Mouse (Mus musculus): ENCODE measurements around the gene Gm14862.
A peak's percentile ranks its signal among the peaks of the same experiment; 100 is the strongest.

The Gm14862 gene

DNA sequence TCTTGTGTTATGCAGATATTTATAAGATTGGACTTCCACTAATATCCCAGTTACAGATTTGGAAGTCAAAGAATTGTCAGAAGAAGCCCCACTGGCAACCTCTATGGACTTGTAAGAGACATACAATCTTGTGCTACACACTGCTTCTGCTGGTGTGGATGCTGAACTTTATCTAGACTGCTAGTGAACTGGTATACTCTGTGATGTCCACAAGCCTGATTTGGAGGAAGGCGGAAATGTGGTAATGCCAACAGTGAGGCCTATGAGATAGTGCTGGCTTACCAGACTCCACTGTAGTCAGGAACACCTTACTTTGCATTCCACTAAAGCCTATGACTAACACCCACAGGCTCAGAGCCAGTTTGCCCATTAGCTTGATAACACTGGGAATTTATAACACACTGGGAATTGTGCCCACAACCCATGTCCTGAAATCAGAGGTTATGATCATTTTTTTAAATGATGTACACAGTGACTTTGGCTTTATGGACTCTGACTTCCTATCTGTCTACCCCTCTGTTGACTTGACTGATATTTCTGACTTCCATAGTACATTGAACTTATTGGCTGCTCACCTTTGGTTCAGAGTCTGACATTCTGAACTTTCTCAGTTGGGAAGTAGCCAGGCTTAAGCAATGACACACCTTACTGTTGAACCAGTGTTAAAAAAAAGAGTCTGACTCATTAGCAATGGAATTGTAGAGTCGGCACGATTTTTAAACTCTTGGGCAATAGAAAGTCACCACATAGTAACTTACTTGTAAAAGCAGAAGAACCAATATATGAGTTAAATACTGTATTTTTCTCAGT lies 34.1 kb downstream of the Gm14862 start:
- no peak for DNase-seq (ENCODE audit: low read depth in 2 of 2, low spot score in 2 of 2)

DNA sequence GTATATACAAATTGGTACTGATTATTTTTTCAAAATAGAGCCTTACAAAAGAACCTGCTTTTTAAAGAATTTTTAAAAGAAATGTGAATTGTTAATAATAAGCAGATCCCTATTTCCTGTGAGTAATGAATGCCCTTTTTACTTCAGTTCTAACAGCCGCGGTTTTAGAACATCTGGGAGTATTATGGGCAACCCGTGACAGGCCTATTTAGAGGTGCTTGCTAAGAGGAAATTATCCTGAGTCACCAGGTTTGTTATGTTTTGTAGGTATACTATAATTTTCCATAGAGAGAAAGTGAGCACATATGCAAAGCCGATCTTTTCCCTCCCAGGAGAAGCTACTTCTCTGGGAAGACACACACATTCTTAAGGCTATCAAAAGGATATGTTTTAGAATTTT lies 35.0 kb downstream of the Gm14862 start:
- no peak for DNase-seq (ENCODE audit: low read depth in 2 of 2, low spot score in 2 of 2)

DNA sequence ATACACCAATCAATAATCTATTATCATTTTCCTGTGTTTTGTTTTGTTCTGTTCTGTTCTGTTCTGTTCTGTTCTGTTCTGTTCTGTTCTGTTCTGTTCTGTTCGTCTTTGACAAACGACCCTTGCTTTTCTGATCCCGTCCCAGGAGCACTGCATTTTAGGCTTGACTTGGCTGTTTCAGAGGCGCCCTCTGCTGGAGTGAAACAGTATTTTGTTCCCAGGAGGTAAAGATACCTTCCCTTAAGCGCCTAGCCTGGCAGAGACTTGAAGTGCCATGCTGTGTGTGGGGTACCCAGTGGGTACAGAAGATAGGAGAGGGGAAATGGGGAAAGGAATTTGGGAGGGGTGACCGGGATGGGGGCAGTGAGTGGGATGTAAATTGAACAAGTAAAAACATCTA lies 35.5 kb downstream of the Gm14862 start:
- DNase-seq (ENCODE audit: low read depth in 2 of 2, low spot score in 2 of 2), result peak in 1 of 2 experiments; percentile 18

DNA sequence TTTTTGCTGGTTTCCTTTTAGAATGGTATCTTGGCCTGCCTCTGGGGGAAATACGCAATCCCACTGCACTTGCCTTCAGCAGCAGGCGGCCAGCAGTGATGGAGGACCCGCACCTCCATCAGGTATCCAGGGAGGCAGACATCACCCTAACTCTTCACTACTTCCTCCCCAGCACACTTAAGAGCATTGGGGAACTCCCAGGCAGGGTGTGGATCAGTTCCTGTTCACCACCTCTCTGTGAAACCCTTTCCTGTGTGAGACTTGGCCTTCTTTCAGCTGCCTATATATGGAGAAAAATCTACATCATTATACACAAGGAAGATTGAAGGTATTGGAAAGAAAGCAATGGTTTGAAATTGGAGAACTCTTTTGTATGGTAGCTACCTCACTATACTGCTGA lies 37.1 kb downstream of the Gm14862 start:
- no peak for DNase-seq (ENCODE audit: low read depth in 2 of 2, low spot score in 2 of 2)

DNA sequence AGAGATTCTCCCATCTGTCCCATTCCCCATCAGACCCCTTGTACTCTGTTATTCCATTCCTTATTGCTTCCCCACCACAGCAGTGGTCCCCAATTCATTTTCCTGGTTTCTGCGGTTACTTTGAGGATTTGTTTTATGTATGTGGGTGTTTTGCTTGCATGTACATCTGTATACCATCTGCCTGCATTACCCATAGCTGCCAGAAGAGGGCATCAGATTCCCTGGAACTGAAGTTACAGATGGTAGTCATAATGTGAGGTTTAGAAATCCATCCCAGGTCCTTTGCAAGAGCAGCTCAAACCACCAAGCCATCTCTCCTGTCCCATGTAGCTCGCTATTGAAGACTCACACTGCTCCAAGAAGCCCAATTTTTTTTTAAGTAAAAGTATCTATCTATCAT lies 40.5 kb downstream of the Gm14862 start:
- no peak for DNase-seq (ENCODE audit: low read depth in 2 of 2, low spot score in 2 of 2)

DNA sequence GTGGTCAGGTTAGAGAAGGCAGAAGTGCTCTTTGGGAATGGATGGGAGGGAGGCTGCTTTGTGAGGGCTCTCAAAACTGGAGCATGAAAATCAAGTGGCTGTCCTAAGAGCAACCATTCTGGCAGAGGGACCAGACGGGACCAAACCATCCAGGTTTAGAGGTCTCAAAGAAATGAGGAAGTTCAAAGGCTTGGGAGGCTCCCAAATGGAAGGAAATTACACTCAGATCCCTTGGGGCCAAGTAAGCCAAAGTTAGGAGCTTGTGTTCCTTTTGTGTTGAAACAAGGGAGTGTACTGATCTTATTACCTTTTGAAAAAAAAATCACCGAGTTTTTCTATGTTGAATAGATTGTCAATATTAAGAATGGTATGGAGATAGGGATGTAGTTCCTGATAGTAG lies 51.6 kb downstream of the Gm14862 start:
- no peak for DNase-seq (ENCODE audit: low read depth in 2 of 2, low spot score in 2 of 2)

DNA sequence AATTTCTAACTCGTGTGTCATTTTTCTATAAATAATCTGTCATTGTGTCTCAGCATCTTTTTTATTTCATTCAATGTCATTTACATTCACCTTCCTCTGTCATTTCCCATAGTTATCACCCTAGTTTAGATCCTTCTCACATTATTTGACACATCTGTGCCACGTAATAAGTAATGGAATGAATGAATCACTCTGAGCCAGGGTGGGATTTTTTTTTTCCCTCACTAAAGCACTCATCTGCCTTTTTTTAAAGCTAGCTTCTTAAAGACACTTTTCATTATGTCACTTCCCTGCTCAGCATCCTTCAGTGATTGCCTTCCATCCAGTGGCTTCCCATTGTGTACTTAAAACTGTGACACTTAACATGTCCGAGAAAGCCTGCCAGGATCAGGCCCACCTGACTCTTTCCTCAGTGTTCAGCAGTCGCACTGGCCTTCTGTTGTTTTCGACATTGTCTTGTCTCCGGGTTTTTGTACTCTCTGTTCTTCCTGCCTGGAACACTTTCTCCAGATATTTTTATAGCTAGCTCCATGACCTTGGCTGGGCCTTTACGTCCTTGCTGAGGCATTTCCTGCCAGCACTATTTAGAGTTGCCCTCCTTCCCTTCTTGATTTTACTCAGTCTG lies 53.8 kb downstream of the Gm14862 start:
- no peak for DNase-seq (ENCODE audit: low read depth in 2 of 2, low spot score in 2 of 2)

DNA sequence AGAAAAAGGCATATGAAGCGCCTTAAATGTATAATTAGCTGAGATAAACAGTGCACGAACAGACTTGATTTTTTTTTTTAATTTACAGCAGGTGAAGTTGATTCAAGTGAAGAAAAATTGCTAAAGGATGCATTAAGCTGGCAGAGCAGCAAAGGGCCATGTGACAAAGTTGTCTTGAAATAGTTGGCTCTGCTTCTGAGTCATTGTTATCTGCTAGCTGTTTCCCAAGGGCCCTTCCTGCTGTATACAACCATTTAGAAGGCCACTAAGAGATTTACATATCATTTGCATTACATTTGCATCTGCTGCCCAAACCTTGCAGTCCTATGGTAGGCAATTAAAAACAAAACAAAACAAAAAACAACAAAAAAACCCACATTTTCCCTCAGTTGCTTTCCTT lies 54.7 kb downstream of the Gm14862 start:
- no peak for DNase-seq (ENCODE audit: low read depth in 2 of 2, low spot score in 2 of 2)

Data from CD8-positive naive resting alpha-beta T cell, adult 2 months (primary cell).